Mouse (Mus musculus) heart, postnatal 0 days (tissue): ENCODE data around the gene Adrb1. TPM values are rescaled to one million over a fixed set of nuclear protein-coding genes. Genes with fewer than 3 reads are reported as not detected.
A peak's percentile ranks its signal among the peaks of the same experiment; 100 is the strongest.

ENCODE experiments used
- ATAC-seq: fragments of 200-750 bp; cut with Nextera tagmentation; 2 replicates; pipeline ENCODE4 v1.8.0; 2017; ENCODE audit warnings: low read depth, moderate number of reproducible peaks, moderate library complexity; ENCODE audit not compliant: insufficient read depth
- DNase-seq: peaks from one replicate; pipeline ENCODE4 v3.0.0-alpha.2; 2016; ENCODE audit warnings: low spot score
- H3K27ac ChIP-seq: fragments of 300-500 bp; sonication (generic); 2 replicates; pipeline ENCODE4 v1.5.1; 2014; ENCODE audit warnings: low read depth, mild to moderate bottlenecking
- H3K27me3 ChIP-seq: fragments of 300-500 bp; sonication (generic); 2 replicates; pipeline ENCODE4 v1.6.1; 2014; ENCODE audit warnings: low read length, mixed read lengths; ENCODE audit not compliant: control insufficient read depth, insufficient read depth
- H3K36me3 ChIP-seq: fragments of 300-500 bp; sonication (generic); replicated peaks from 2 replicates; pipeline ENCODE4 v1.6.1; 2014; ENCODE audit warnings: low read length, mixed read lengths; ENCODE audit not compliant: control insufficient read depth, insufficient read depth
- H3K4me1 ChIP-seq: fragments of 300-500 bp; sonication (generic); 2 replicates; pipeline ENCODE4 v1.6.1; 2014; ENCODE audit warnings: antibody characterized with exemption; ENCODE audit not compliant: control insufficient read depth, insufficient read depth
- H3K4me2 ChIP-seq: fragments of 300-500 bp; sonication (generic); 2 replicates; pipeline ENCODE4 v1.6.1; 2014; ENCODE audit warnings: low read depth, mild to moderate bottlenecking, low read length, moderate library complexity
- H3K4me3 ChIP-seq: fragments of 300-500 bp; sonication (generic); 2 replicates; pipeline ENCODE4 v1.5.1; 2014; ENCODE audit warnings: low read depth, low read length
- H3K9ac ChIP-seq: fragments of 300-500 bp; sonication (generic); replicated peaks from 2 replicates; pipeline ENCODE4 v1.6.1; 2014; ENCODE audit warnings: low read depth, low read length, mixed read lengths
- H3K9me3 ChIP-seq: fragments of 300-500 bp; sonication (generic); replicated peaks from 2 replicates; pipeline ENCODE4 v1.6.1; 2016; ENCODE audit warnings: low read length; ENCODE audit not compliant: control insufficient read depth
- CTCF ChIP-seq: IDR thresholded peaks from 2 replicates; pipeline ENCODE4 v1.5.1; 2016; ENCODE audit warnings: antibody characterized with exemption, control low read depth, low read depth
- EP300 ChIP-seq: IDR thresholded peaks from 2 replicates; pipeline ENCODE4 v1.6.1; 2016; ENCODE audit warnings: antibody characterized with exemption, low read depth
- WGBS: fragments of 180-500 bp; shearing (Covaris S2); extraction: QIAGEN DNeasy Blood & Tissue Kit; methylation state at CpG from one replicate; pipeline ENCODE4 v1.1.7; 2014; 5-methylcytosine and 5-hydroxymethylcytosine counted together
- polyA plus RNA-seq: library from polyadenylated mRNA; unstranded; fragments of >200 nt; fragmentation: Nextera tagmentation; extraction: Ambion mirVana; gene quantifications from 2 replicates; pipeline ENCODE4 v1.2.1, GENCODE M21; 2015
- total RNA-seq: library from RNA; depleted of rRNA; stranded (reverse); fragments of >200 nt; gene quantifications from 2 replicates; pipeline ENCODE4 v1.2.3, GENCODE M21; 2014; ENCODE audit warnings: low replicate concordance

Adrb1 gene
- total and polyA plus RNA-seq, 2 experiments from 2014 or later, result 10.9 to 30.2 TPM

GRCm38 (mm10) chr19:56761096-56761495, 39.1 kb downstream of the Adrb1 start:
- Histone ChIP-seq H3K4me1 (peaks cover 39% of the 10 kb centered on the region), H3K9me3 (no peaks in the 10 kb centered on the region), H3K36me3 (no peaks in the 10 kb centered on the region), H3K4me2 (no peak overlapping the region), H3K27me3 (no peaks in the 10 kb centered on the region), H3K4me3 (no peak overlapping the region), H3K27ac (peak overlapping the region; percentile 82), H3K9ac (no peak overlapping the region)
- WGBS, result 31% methylated on average over 5 of the region's 5 CpGs
- DNase-seq (peak; percentile 47), ATAC-seq (peak; percentile 49)
- TF ChIP-seq EP300, result 0 out of 2 replicates have a peak, but pooled peaks have one; percentile 46
- TF ChIP-seq CTCF, result no peak

GRCm38 (mm10) chr19:56761727-56762126, 39.7 kb downstream of the Adrb1 start:
- peak overlapping the region; percentile 82 for H3K27ac ChIP-seq
- no peak for ATAC-seq
- 76% methylated on average over 2 of the region's 2 CpGs for WGBS

GRCm38 (mm10) chr19:56762686-56763085, 40.7 kb downstream of the Adrb1 start:
- Histone ChIP-seq H3K9ac (no peak overlapping the region), H3K4me2 (no peak overlapping the region), H3K4me1 (peaks cover 26% of the 10 kb centered on the region), H3K27ac (no peak overlapping the region), H3K9me3 (no peaks in the 10 kb centered on the region), H3K27me3 (no peaks in the 10 kb centered on the region), H3K4me3 (no peak overlapping the region), H3K36me3 (no peaks in the 10 kb centered on the region)
- ATAC-seq (no peak), DNase-seq (no peak)
- 94% methylated on average over 4 of the region's 4 CpGs for WGBS
- TF ChIP-seq CTCF (no peak), EP300 (no peak)

More at GRCm38 (mm10) chr19:56761727-56762126, 39.7 kb downstream of the Adrb1 start:
- no peaks in the 10 kb centered on the region for H3K36me3 ChIP-seq
- DNase-seq, result no peak
- no peak overlapping the region for H3K4me2 ChIP-seq
- H3K4me1 ChIP-seq, result peaks cover 34% of the 10 kb centered on the region
- no peak overlapping the region for H3K9ac ChIP-seq
- H3K9me3 ChIP-seq, result no peaks in the 10 kb centered on the region
- no peak overlapping the region for H3K4me3 ChIP-seq
- H3K27me3 ChIP-seq, result no peaks in the 10 kb centered on the region
- TF ChIP-seq EP300 (no peak), CTCF (no peak)

- no peak overlapping the region for H3K4me3 ChIP-seq
- 83% methylated on average over 9 of the region's 9 CpGs for WGBS
- ATAC-seq, result no peak
Measured at GRCm38 (mm10) chr19:56769024-56769423, 47.0 kb downstream of the Adrb1 start.

GRCm38 (mm10) chr19:56772158-56772557, 50.2 kb downstream of the Adrb1 start:
- H3K9ac ChIP-seq, result no peak overlapping the region
- peaks cover 30% of the 10 kb centered on the region for H3K4me1 ChIP-seq
- 65% methylated on average over 7 of the region's 7 CpGs for WGBS
- no peak overlapping the region for H3K4me2 ChIP-seq
- no peak overlapping the region for H3K27ac ChIP-seq
- H3K4me3 ChIP-seq, result no peak overlapping the region
- no peaks in the 10 kb centered on the region for H3K36me3 ChIP-seq
- no peaks in the 10 kb centered on the region for H3K9me3 ChIP-seq
- TF ChIP-seq EP300 (no peak), CTCF (no peak)
- ATAC-seq (no peak), DNase-seq (no peak)
- H3K27me3 ChIP-seq, result no peaks in the 10 kb centered on the region

More at GRCm38 (mm10) chr19:56769024-56769423, 47.0 kb downstream of the Adrb1 start:
- H3K9me3 ChIP-seq, result no peaks in the 10 kb centered on the region
- H3K27me3 ChIP-seq, result no peaks in the 10 kb centered on the region
- peaks cover 7% of the 10 kb centered on the region for H3K4me1 ChIP-seq
- TF ChIP-seq CTCF, result no peak
- TF ChIP-seq EP300, result no peak
- H3K9ac ChIP-seq, result no peak overlapping the region
- H3K4me2 ChIP-seq, result no peak overlapping the region
- no peak overlapping the region for H3K27ac ChIP-seq
- no peak for DNase-seq
- H3K36me3 ChIP-seq, result no peaks in the 10 kb centered on the region

GRCm38 (mm10) chr19:56773393-56773971, 51.5 kb downstream of the Adrb1 start:
- no peak for DNase-seq
- H3K9me3 ChIP-seq, result no peaks in the 10 kb centered on the region
- 69% methylated on average over 10 of the region's 10 CpGs for WGBS
- no peaks in the 10 kb centered on the region for H3K27me3 ChIP-seq
- H3K36me3 ChIP-seq, result no peaks in the 10 kb centered on the region
- peak overlapping the region; percentile 79 for H3K27ac ChIP-seq
- ATAC-seq, result no peak
- H3K4me2 ChIP-seq, result no peak overlapping the region
- peaks cover 33% of the 10 kb centered on the region for H3K4me1 ChIP-seq
- H3K4me3 ChIP-seq, result no peak overlapping the region
- TF ChIP-seq CTCF (no peak), EP300 (no peak)
- no peak overlapping the region for H3K9ac ChIP-seq
